Mouse (Mus musculus) erythroblast, adult 5-6 weeks (primary cell): ENCODE results near the gene Gm21885. TPM values are rescaled to one million over a fixed set of nuclear protein-coding genes. Genes with fewer than 3 reads are reported as not detected.
A peak's percentile ranks its signal among the peaks of the same experiment; 100 is the strongest.

ENCODE experiments used
- ATAC-seq: replicated peaks from 2 replicates; pipeline ENCODE4 v1.8.0; 2016; ENCODE audit warnings: moderate number of reproducible peaks, mild to moderate bottlenecking, moderate TSS enrichment, inconsistent platforms; ENCODE audit not compliant: poor library complexity, low FRiP score, severe bottlenecking
- total RNA-seq, 2 experiments: library from RNA; stranded (forward) in 1 of 2; stranded (reverse) in 1 of 2; fragments of 150-400 nt in 1 of 2; fragments of 200-764, 138-1000 nt in 1 of 2; gene quantifications; 2 replicates each; pipeline versions ENCODE4 v1.2.3 to v1.2.4; 2015 to 2017; ENCODE audit warnings: low replicate concordance in 2 of 2

Gene Gm21885
- not detected in 2 replicates for total RNA-seq (2015; ENCODE audit: low replicate concordance)
- not detected in 2 replicates for total RNA-seq (2017; ENCODE audit: low replicate concordance)

- 0 out of 2 replicates have a peak, but pooled peaks have one; percentile 22 for ATAC-seq
Measured at GRCm38 (mm10) chr11:94281199-94282181, at the start of gene Gm21885. Gene Gm21885 (plus strand): TSS chr11:94281873.

DNA sequence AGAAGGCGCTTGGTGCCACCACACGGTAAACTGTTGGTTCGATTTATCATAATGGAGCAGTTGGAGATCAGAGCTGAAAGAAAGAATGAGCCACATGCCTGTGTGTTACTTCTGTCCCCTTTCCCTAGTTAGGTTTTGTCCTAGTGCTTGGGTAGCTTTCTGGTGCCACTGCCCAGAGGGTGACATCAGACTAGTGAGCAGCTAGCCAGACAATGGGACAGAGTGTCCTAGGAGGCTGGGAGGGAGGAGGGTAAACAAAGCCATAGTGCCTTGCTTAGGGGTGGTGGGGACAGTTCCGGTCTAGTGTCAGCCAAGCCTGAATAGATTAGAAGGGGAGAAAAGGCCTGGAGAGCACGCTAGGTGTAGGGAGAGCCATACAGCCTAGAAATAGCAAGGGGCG lies 48.3 kb upstream of the Gm21885 start:
- no peak for ATAC-seq

DNA sequence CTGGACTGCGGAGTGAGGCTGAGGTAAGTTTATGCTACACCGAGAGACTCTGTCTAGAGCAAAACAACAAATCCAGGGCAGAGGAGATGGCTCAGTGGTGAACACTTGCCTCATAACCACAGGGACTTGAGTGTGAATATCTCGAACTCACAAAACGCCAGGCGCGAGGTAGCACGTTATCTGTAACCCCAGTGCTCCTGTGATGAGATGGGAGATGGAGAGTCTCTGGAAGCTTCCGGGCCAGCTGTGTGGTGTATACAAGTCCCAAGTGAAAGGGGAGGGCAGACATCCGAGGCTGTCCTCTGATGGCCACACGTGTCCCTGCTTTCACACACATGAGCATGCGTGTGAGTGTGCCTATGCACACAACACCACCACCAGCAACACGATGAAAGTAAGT lies 47.3 kb upstream of the Gm21885 start:
- no peak for ATAC-seq

DNA sequence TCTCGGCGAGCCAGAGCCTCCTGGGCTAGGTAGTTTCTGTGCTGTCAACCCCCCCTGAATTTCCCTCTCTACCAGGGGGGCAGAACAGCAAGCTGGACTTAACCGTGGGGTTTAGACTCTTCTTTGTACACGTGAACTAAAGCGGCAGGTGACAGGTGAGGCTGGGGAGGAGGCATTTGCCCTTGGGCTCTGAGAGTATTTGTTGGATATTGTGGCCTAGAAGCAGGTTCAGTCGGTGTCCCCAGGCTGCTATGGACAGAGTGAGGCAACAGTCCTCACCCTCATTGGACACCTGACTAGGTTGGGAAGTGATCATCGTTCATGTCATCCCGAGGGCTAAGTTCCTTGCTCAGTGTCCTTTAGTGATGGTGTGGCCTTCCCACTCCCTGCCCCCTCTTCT lies 46.8 kb upstream of the Gm21885 start:
- no peak for ATAC-seq

GRCm38 (mm10) chr11:94236074-94236473 lies 45.6 kb upstream of the Gm21885 start:
- peak; percentile 83 for ATAC-seq

DNA sequence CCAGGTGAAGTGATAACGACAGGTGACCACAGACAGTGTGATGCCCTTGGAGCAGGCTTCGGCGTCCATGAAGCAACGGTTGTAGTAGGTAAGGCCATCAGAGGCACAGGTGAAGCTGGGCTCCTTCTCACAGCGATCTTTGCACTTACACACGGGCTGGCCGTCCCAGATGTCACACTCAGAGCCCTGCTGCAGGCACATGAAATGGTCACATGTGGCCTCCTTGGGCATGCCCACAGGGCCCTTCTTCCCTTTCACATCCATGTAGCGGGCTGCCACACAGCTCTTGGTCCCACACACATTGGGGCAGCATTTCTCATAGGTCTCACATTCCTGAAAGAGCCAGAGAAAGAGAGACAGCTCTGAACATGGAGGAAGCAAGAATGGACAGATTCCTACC lies 42.9 kb upstream of the Gm21885 start:
- ATAC-seq, result no peak

DNA sequence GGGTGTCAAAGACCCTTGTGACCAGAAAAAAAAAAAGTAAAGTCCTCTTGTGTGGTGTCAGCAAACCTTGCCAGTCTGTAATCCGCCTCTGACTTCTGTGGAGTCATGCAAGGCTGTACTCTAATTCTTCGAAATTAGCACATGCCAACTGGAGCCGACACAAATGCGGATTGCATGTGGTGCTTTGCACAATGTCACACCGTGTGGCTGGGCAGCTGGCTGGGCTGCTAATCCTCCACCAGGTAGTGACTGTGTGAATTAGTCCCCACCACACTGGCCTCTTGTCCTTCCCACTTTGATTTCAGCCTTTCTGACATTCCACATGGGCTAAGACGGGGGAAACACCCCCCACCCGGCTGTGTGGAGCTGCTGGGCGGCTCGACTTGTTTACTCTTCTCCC lies 42.0 kb upstream of the Gm21885 start:
- no peak for ATAC-seq

DNA sequence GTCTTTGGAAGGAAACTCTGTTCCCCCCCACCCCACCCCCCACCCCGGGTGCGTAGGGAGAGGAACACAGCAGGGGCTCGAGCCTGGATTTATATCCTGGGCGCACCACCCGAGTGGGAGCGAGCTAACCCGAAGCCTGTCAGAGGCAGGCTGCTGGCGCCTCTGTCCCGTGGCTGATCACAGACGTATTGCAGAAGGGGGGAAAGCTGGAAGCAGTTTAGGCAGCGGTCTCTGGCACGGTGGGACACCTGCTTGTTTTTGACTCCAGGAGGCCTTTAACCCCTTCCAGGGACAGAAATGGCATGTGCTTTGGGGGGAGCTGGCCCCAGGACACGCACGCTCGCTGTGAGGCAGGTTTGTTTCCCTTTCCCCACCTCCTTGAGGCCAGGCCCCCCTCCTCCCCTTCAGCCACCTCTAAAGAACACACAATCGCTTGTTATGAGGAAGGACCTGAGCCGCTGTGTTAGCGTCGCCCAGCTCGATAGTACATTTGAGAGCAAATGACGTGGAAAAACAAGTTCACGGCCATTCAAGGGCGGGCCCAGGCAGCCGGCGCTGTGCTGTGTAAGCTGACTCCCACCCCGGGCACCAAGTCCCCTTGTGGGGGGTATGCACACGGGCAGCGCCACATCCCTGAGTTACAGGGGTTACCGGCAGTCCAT lies 38.8 kb upstream of the Gm21885 start:
- 0 out of 2 replicates have a peak, but pooled peaks have one; percentile 30 for ATAC-seq

DNA sequence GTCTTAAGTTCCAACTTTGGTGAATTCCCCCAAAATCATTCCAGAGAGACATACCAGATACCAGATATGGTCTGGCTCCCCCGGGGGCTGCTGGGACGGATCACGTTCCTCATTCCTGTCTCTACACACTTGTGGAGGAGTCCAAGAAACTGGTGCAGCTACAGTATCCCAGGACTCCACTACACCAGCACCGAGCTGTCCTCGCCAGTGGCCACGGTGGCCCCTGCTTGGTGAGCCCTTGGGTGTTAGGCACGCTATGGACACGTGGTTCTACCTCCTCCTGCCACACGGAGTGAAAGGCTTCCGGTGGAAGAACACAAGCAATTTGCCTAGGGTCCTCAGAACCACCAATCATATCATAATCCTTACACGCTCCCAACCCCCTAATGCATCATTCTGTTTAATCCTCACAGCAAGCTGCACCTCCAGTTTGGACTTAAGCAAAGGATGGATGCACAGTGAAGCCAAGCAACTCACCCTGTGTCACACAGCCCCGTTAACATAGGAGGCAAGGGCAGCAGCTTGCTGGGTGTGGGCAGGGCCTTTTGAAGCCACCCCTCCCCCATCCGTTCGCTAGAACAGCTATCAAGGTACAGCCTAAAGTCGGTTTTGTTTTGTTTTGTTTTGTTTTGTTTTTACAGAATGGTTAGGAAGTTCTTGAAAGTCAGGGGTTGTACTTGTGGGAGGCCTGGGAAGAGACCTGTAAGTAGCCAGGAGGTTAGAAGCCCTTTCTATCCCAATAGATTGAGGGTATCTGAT lies 38.1 kb upstream of the Gm21885 start:
- ATAC-seq, result no peak

DNA sequence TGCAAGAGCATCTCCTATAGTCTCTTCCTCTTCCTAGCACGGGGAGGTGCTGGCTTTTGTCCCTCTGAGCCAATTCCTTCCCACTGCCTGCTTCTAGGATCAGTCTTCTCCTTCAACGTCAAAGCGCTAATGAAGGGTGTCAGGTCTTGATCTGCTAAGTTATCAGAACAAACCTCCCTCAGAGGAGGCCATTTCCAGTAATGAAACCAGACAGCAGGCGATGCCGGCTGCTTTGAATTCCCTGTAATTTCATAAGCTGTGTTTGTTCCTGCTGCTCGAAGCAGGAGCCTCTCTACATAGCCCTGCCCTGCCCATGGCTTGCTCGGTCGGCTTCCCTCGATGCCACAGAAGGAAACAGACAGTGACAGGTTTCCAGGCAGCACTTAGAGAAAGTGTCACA lies 37.3 kb upstream of the Gm21885 start:
- no peak for ATAC-seq

DNA sequence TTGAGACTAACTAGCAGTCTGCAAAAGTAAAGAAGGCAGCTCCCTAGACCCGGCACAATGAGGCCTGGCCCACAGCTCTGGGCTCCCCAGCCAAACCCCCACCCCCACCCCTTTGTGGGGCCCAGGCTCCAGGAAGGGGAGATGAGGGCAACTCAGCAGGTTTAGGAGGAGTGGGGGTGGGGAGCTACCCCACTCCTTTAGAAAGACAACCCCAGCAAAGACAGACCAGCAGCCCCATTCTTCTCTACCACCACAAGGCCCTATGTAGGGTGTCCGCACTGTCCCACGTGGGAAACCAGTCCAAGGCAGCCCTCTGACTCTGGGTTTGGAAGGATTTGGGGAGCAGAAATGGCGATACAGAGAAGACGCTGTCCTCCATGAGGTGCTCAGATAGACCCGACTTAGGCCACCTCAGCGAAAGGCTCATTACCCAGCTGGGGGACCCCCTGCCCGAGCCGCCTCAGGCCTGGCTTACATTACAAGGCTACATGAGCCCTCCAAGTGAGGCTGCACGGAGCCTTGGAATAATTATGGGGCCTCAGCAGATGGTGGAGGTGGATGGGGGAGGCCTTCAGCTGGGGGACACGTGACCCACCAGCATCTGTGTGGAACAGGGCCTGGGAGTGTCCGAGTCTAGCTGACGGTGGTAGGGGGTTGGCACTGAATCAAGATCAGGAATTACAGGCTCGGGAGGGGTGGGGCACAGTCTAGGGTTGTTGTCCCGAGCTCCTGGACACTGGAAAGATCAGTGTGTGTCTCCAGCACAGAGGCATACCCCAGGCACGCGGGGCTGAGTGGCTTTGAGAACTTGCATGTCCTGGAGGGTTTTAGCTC lies 35.5 kb upstream of the Gm21885 start, which contains the start of gene Wfikkn2:
Wfikkn2 (minus strand) TSS at position 51 of the 834 bp plus-strand sequence.
- ATAC-seq, result no peak

- no peak for ATAC-seq
Measured at GRCm38 (mm10) chr11:94246789-94247061, 34.9 kb upstream of the Gm21885 start.

DNA sequence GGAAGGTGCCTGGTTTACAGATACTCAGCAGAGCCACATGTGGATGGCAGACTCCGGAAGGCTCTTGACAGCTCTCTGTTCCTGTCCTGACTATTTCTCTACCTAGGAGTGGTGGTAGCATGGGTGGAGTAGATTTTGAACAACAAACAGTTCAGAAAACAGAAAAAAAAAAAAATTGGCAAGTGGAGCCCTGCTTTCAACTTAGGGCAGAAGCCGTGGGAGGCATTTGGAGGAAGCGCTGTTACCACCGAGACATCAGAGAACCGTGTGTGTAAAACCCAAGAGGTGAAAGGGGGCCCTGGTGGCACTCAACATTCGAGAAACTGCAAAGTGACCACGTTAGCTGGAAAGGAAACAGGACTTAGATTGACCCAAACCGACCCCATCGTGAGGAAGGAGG lies 28.5 kb upstream of the Gm21885 start:
- no peak for ATAC-seq

DNA sequence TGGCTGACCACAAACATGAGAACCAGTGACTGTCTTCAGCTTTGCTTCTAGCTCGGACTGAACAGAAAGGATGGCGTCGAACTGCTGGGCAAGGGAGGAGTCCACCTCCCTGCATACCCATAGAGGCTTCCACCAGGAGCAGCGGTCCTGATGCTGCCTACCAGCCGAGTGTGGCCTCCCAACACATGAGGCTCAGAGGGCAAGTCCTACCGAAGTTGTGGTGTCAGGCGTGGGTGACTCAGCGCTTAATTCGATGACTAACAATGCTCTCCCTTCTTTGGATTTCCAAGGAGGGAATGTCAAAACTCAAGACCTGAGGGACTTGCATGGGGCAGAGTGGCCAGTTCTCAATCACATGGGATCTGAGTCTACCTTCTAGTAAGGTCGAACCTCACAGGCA lies 28.0 kb upstream of the Gm21885 start:
- ATAC-seq, result peak; percentile 52; the same call in 1 of the 2 replicates

DNA sequence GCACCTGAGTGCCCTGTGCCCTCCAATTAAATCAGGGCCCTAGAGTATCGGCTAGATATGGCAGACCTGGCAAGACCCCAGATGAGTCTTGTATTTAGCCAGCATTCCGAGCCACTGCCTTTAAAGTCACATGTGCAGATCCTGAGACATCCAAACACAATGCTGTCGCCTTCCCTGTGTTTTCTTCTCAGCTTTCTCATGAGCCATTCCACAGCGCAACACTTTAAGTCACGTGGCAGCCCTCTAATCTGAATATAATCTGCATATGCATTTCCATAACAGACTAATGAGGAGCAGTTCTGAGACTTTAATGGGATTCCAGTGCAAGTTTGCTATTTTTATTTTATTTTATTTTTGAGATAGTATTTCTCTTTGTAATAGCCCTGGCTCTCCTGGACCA lies 25.9 kb upstream of the Gm21885 start:
- ATAC-seq, result no peak

- no peak for ATAC-seq
Measured at GRCm38 (mm10) chr11:94257987-94258386, 23.7 kb upstream of the Gm21885 start.

DNA sequence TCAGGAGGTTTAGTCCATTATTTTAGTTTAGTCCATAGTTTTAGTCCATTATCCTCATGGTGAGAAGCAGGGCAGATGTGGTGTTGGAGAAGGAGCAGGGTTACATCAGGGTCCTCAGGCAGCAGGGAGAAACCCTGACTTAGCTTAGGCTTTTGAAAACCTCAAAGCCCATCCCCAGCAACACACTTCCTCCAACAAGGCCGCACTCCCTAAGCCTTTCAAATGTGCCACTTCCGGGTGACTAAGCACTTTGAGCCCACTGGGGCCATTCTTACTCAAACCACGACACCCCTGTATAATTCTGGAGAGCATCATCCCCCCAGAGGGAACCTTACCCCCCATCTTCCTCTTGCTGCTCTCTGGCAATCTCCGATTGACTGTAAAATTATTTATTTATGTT lies 21.9 kb upstream of the Gm21885 start:
- ATAC-seq, result no peak

GRCm38 (mm10) chr11:94261585-94262370 lies 19.9 kb upstream of the Gm21885 start:
- peak; percentile 87 for ATAC-seq
